Mouse (Mus musculus): ENCODE measurements at regions not wholly inside any gene's neighbourhood (a gene's known extent, or its start where the extent isn't known, plus 50 kb on each side); places are given as distances from the start of the nearest gene placed in this dataset.

DNA sequence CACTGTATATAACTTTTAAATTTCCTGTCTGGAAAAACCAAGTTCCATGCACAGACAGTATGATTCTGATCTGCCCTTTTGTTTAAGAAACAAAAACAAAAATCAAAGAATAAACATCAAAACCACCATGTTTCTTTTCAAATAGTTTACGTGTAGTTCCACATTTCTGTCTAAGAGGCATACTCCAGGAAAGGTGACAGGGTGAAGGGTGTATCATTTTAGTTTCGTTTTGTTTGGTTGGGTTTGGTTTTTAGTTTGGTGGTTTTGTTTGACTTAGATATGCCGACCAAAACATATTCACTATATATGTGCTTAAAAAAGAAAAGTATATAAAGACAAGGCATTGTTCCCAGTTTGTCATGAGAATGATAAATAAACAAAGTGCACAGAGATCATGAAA lies 524.9 kb downstream of the Adgrl2 start:
- Histone ChIP-seq H3K4me2 (no peak overlapping the region), H3K36me3 (no peaks in the 10 kb centered on the region), H3K9ac (no peak overlapping the region), H3K4me1 (no peaks in the 10 kb centered on the region), H3K27me3 (no peaks in the 10 kb centered on the region), H3K9me3 (replicated peaks) (no peaks in the 10 kb centered on the region), H3K27ac (no peak overlapping the region), H3K4me3 (replicated peaks) (no peak overlapping the region)
- no peak for ATAC-seq (replicated peaks; ENCODE audit: low FRiP score)
- WGBS = 81% methylated on average over 3 of the region's 3 CpGs

DNA sequence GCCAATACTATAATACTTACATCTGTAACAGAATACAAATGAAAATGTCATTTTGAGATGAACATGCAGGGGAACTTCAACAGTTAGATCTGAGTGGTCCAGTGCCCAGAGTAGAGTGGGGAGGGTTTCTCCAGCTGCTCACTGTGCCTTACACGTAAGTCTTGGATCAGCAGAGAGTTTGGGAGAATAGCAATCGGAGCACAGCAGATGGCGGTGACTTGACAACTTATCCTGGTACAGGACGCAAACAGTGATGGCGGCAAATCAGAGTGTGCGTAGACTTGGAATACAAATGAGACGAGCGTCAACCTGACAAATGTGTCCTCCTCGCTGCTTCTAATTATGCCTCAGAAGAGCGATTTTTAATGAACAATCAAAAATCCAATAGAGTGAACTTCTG lies 527.6 kb downstream of the Adgrl2 start:
- no peak for ATAC-seq (replicated peaks; ENCODE audit: low FRiP score)
- WGBS = 91% methylated on average over 10 of the region's 10 CpGs
- no peak overlapping the region for H3K9ac ChIP-seq

DNA sequence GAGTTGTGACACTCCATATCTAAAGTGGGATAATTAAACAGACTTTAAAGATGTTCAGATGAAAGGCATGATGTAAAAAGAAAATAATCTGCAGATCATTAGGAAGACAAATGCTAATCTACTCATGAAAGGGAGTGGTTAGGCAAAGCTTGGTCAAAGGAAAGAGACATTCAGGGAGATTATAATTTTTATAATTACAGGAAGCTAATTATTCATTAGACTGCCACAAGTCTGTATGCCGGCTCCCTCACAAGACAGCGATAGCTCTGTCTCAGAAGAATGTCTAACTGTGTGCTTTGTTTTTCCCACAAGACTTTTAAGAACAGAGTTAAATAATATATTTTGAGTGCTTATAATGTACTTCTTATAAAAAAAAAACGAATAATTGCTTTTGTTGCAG lies 541.5 kb downstream of the Adgrl2 start:
- ATAC-seq (replicated peaks; ENCODE audit: low FRiP score) = no peak
- Histone ChIP-seq H3K9ac (no peak overlapping the region), H3K4me2 (no peak overlapping the region), H3K27ac (no peak overlapping the region), H3K9me3 (replicated peaks) (no peaks in the 10 kb centered on the region), H3K36me3 (no peaks in the 10 kb centered on the region), H3K4me3 (replicated peaks) (no peak overlapping the region), H3K4me1 (no peaks in the 10 kb centered on the region), H3K27me3 (no peaks in the 10 kb centered on the region)
- WGBS = 69% methylated on average over 3 of the region's 3 CpGs

More for the DNA sequence above, 527.6 kb downstream of the Adgrl2 start:
- Histone ChIP-seq H3K36me3 (no peaks in the 10 kb centered on the region), H3K9me3 (replicated peaks) (no peaks in the 10 kb centered on the region), H3K27me3 (no peaks in the 10 kb centered on the region), H3K27ac (no peak overlapping the region), H3K4me2 (no peak overlapping the region), H3K4me3 (replicated peaks) (no peak overlapping the region), H3K4me1 (no peaks in the 10 kb centered on the region)

DNA sequence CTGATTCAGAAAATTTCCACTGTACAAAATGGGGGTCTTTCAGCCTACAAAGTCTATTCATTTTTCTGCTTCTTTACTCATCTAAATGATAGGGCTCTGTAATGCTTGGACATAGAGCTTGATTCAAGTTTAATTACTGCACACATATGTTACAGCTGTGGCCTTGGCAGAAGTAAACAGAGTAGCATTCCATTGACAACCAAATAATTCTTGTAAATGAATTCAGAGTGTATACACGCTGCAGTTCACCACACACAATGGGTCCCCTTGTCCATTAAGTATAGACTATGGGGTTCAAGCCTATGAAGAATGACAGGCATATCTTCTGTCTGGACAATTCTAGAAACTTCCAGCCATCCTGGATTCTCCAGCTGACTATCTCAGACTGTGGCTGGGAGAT lies 541.9 kb downstream of the Adgrl2 start:
- Histone ChIP-seq H3K27ac (no peak overlapping the region), H3K9ac (no peak overlapping the region), H3K9me3 (replicated peaks) (no peaks in the 10 kb centered on the region), H3K27me3 (no peaks in the 10 kb centered on the region), H3K36me3 (no peaks in the 10 kb centered on the region), H3K4me2 (no peak overlapping the region), H3K4me1 (no peaks in the 10 kb centered on the region), H3K4me3 (replicated peaks) (no peak overlapping the region)
- no peak for ATAC-seq (replicated peaks; ENCODE audit: low FRiP score)
- 58% methylated on average over 1 of the region's 1 CpGs for WGBS

DNA sequence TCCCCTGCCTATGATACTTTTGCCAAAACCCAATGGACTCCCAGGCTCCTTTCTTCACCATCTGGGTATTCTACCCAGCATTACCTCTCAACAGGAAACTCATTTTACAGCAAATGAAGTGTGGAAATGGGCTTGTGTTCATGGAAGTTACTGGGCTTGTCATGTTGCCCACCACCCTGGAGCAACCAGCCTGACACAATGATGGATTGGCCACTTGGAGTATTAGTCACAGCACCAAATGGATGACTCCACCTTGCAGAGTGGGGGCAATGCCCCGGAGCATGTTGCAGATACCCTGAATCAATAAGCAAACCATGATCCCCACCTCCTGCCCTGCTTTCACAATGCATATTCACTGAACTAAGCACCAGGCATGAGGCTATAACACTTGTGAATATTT lies 543.5 kb downstream of the Adgrl2 start:
- Histone ChIP-seq H3K27me3 (no peaks in the 10 kb centered on the region), H3K36me3 (no peaks in the 10 kb centered on the region), H3K4me2 (no peak overlapping the region), H3K4me3 (replicated peaks) (no peak overlapping the region), H3K4me1 (no peaks in the 10 kb centered on the region), H3K9me3 (replicated peaks) (no peaks in the 10 kb centered on the region), H3K27ac (no peak overlapping the region), H3K9ac (no peak overlapping the region)
- 71% methylated on average over 1 of the region's 1 CpGs for WGBS
- ATAC-seq (replicated peaks; ENCODE audit: low FRiP score) = no peak

DNA sequence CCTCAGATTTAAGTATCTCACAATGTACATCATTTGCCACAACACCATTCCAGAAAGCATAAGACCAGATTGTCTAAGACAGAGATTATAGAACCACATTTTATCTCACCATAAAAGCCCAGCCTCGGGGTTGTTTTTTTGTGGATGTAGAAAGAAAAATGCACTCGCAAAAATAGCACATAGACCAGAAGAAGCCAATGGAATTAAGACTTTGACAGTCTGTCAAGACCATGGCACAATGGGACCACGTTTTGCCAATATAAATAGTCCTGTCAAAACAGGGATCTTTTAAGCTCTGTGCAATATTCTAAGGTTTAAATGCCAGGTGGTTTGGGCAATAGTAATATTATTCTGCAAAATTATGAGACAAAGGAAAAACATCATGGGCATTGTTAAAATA lies 547.3 kb downstream of the Adgrl2 start:
- Histone ChIP-seq H3K9ac (no peak overlapping the region), H3K4me1 (no peaks in the 10 kb centered on the region), H3K27ac (no peak overlapping the region), H3K36me3 (no peaks in the 10 kb centered on the region), H3K9me3 (replicated peaks) (no peaks in the 10 kb centered on the region), H3K27me3 (no peaks in the 10 kb centered on the region), H3K4me3 (replicated peaks) (no peak overlapping the region), H3K4me2 (no peak overlapping the region)
- WGBS = 69% methylated on average over 3 of the region's 3 CpGs
- no peak for ATAC-seq (replicated peaks; ENCODE audit: low FRiP score)

DNA sequence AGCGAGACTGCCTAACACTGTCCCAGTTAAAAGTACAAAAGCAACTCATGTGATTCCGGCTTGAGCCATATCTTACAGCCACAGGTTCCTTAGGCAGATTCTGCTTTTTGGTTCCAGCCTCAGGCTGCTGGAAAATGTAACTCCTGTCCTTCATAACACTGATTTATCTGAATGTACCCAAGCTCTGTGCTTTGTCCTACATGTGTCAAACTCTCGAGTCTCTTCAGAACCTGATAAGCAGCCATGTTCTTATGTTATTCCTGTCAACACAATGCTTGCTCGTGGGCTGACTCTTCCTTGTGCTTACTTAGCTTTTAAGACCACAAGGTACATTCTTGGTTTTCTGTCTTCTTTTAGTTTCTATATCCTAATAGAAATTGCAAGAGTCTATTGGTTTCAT lies 556.3 kb downstream of the Adgrl2 start:
- Histone ChIP-seq H3K27ac (no peak overlapping the region), H3K4me1 (no peaks in the 10 kb centered on the region), H3K4me2 (no peak overlapping the region), H3K4me3 (replicated peaks) (no peak overlapping the region), H3K27me3 (no peaks in the 10 kb centered on the region), H3K36me3 (no peaks in the 10 kb centered on the region), H3K9me3 (replicated peaks) (no peaks in the 10 kb centered on the region), H3K9ac (no peak overlapping the region)
- ATAC-seq (replicated peaks; ENCODE audit: low FRiP score) = no peak
- WGBS = 88% methylated on average over 4 of the region's 4 CpGs

DNA sequence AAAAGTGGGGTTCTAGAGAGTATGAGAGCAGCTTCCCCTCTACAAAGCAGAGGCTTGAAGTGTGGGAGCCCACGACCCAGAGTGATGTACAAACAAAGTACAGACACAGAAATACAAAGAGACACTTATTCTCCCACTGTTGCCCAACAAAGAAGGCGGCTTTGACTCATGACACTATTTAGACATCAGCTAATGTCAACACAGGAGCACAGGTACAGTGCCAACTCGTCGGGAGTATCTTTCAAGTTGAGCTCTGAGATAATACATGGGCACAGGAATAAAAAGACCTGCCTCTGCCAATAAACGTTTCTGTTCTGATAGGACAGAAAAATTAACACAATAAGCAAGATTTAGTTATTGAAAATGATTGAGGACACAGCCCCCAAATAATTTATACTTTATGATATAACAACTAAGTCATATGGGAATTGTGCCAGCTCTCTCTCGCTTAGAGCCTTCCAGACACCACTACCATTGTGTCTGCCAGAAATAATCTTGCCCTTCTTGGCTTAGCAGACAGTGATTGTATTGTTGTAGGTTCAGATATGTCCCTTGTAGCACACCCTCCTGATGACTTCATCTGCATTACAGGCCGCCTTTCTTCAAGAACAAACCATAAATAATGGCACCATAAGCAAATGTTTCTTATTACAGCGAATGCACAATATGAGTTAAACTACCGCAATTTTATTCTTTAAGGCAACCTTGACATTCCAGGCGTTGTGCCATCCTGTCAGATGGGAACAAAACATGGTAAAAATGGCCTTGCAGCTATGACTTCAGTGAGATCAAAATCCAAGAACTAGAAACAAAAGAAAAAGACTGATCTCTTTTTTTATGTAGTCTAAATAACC lies 561.1 kb downstream of the Adgrl2 start:
- Histone ChIP-seq H3K27ac (no peak overlapping the region), H3K4me3 (replicated peaks) (no peak overlapping the region), H3K27me3 (no peaks in the 10 kb centered on the region; the same call in 1 of the 2 replicates), H3K9ac (no peak overlapping the region), H3K9me3 (replicated peaks) (no peaks in the 10 kb centered on the region), H3K36me3 (no peaks in the 10 kb centered on the region), H3K4me1 (0 out of 2 replicates have a peak, but pooled peaks cover 4% of the 10 kb centered on the region), H3K4me2 (no peak overlapping the region)
- ATAC-seq (replicated peaks; ENCODE audit: low FRiP score) = no peak
- WGBS = 72% methylated on average over 10 of the region's 10 CpGs

DNA sequence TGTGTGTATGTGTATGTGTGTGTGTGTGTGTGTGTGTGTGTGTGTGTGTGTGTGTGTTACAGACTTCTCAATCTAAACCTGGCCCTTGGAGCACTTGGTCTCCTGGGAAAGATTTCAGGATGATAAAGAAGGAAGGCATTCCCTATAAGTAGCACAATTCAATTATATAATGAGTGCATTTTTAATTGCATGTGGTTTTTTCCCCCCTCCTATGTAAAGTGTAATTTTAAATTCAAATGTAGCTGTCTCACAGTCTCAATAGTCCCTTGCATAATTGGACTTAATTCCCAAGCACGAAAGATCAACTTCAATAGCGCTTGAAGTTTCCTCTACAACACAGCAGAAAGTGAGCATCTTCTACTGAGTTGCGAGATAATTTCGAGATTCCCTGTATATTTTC lies 566.3 kb downstream of the Adgrl2 start:
- H3K9ac ChIP-seq = no peak overlapping the region
- H3K36me3 ChIP-seq = no peaks in the 10 kb centered on the region
- no peak overlapping the region for H3K27ac ChIP-seq
- no peaks in the 10 kb centered on the region for H3K9me3 ChIP-seq (replicated peaks)
- 94% methylated on average over 4 of the region's 4 CpGs for WGBS
- H3K4me1 ChIP-seq = 0 out of 2 replicates have a peak, but pooled peaks cover 4% of the 10 kb centered on the region
- H3K27me3 ChIP-seq = no peaks in the 10 kb centered on the region; the same call in 1 of the 2 replicates
- ATAC-seq (replicated peaks; ENCODE audit: low FRiP score) = no peak
- H3K4me2 ChIP-seq = no peak overlapping the region
- H3K4me3 ChIP-seq (replicated peaks) = no peak overlapping the region

DNA sequence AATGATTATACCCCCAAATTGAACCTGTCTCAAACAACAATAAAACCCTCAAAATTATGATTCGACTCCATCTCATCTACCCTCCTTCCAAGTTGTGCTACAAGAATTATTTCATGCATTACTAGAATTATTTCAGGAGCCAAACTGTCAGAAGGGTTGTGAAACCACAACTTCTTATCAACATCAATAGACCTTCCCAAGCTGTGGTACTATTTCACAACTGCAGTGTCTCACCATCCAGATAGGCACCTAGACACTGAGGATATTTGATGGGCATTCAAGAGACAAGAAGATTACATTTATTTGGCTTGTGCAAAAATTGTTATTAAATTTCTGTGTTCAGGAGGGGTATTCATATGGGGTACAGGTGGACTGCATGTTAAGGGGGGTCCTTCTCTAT lies 567.0 kb downstream of the Adgrl2 start:
- no peak overlapping the region for H3K9ac ChIP-seq
- no peaks in the 10 kb centered on the region for H3K9me3 ChIP-seq (replicated peaks)
- WGBS = 80% methylated on average over 1 of the region's 1 CpGs
- H3K27ac ChIP-seq = no peak overlapping the region
- no peaks in the 10 kb centered on the region for H3K36me3 ChIP-seq
- H3K27me3 ChIP-seq = no peaks in the 10 kb centered on the region; the same call in 1 of the 2 replicates
- H3K4me2 ChIP-seq = no peak overlapping the region
- H3K4me3 ChIP-seq (replicated peaks) = no peak overlapping the region
- ATAC-seq (replicated peaks; ENCODE audit: low FRiP score) = no peak
- H3K4me1 ChIP-seq = 0 out of 2 replicates have a peak, but pooled peaks cover 4% of the 10 kb centered on the region

DNA sequence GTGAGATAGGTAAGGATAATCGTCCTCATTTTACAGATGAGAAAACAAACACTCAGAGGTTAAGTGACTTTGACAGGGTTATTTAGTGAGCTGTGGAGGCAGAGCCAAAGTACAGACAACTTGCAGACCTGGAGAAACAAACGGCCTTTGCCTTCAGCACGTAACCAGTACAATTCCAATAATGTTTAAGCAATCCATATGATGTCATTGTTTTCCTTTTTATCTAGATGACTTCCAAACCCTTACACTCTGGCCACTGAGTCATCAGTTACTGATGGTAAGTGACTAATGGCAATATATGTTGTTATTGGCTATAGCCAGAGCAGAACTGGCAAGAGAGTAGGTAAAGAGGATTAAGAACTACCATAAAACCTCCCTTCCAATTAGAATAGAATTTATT lies 567.6 kb downstream of the Adgrl2 start:
- Histone ChIP-seq H3K27me3 (no peaks in the 10 kb centered on the region; the same call in 1 of the 2 replicates), H3K9me3 (replicated peaks) (no peaks in the 10 kb centered on the region), H3K4me1 (peaks cover 9% of the 10 kb centered on the region), H3K4me2 (no peak overlapping the region), H3K4me3 (replicated peaks) (no peak overlapping the region), H3K36me3 (no peaks in the 10 kb centered on the region), H3K27ac (no peak overlapping the region), H3K9ac (no peak overlapping the region)
- ATAC-seq (replicated peaks; ENCODE audit: low FRiP score) = 0 out of 2 replicates have a peak, but pooled peaks have one; percentile 46
- 22% methylated on average over 3 of the region's 3 CpGs for WGBS

DNA sequence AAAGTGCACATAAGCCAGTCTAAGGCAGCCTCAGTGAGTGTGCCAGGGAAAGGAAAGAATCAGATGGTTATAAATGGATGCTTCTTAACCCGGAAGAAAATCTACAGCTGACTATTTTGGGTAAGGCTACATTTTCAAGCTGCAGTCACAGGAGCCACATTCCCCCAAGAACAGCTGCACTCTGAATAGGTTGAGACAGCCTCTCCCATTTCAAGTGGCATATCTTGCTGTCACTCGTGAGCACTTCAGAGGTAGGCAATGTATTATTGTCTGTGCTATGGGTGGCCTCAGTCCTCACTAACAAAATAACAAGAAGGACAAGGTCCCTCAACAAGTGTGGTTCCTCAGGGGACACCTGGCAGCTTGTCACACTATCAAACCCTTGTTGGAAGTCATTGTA lies 568.1 kb downstream of the Adgrl2 start:
- no peaks in the 10 kb centered on the region for H3K9me3 ChIP-seq (replicated peaks)
- H3K4me3 ChIP-seq (replicated peaks) = no peak overlapping the region
- H3K27ac ChIP-seq = 0 out of 2 replicates have a peak overlapping the region, but pooled peaks have one; percentile 33
- H3K4me2 ChIP-seq = no peak overlapping the region
- H3K36me3 ChIP-seq = no peaks in the 10 kb centered on the region
- peaks cover 13% of the 10 kb centered on the region for H3K4me1 ChIP-seq
- H3K9ac ChIP-seq = no peak overlapping the region
- 31% methylated on average over 2 of the region's 2 CpGs for WGBS
- H3K27me3 ChIP-seq = no peaks in the 10 kb centered on the region; the same call in 1 of the 2 replicates
- ATAC-seq (replicated peaks; ENCODE audit: low FRiP score) = no peak

DNA sequence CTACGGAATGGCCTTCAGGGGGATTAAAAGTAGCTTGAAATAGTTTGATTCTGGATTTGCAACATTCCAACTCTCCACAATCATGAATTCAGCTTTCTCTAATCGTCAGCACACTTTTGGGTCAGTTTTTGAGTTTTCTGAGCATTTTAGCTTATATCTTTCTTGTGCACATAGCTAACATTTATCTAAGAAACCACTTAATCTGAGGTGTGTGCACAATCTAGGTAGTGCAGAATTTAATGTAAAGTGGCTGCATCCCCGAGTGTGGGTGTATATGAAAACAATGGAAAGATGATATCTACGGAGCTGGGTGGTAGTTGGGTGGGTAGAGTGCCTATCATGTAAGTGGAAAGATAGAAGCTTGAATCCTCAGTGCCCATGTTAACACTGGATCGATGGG lies 570.1 kb downstream of the Adgrl2 start:
- H3K4me2 ChIP-seq = no peak overlapping the region
- no peak for ATAC-seq (replicated peaks; ENCODE audit: low FRiP score)
- no peaks in the 10 kb centered on the region for H3K27me3 ChIP-seq
- H3K4me3 ChIP-seq (replicated peaks) = no peak overlapping the region
- H3K9me3 ChIP-seq (replicated peaks) = no peaks in the 10 kb centered on the region
- WGBS = 90% methylated on average over 5 of the region's 5 CpGs
- H3K4me1 ChIP-seq = peaks cover 9% of the 10 kb centered on the region
- H3K9ac ChIP-seq = no peak overlapping the region
- H3K27ac ChIP-seq = no peak overlapping the region
- H3K36me3 ChIP-seq = no peaks in the 10 kb centered on the region

All from kidney, embryonic 15.5 days (tissue).